Mouse (Mus musculus): ENCODE data around the gene Pik3ip1. TPM values are rescaled to one million over a fixed set of nuclear protein-coding genes. Genes with fewer than 3 reads are reported as not detected.

Gene Pik3ip1
- total RNA-seq (2014; rRNA removed), result 36.2 and 47.8 TPM in 2 replicates
- polyA plus RNA-seq (2015; fragmentation: Nextera tagmentation; extraction: Ambion mirVana), result 30.3 and 37.3 TPM in 2 replicates

DNA sequence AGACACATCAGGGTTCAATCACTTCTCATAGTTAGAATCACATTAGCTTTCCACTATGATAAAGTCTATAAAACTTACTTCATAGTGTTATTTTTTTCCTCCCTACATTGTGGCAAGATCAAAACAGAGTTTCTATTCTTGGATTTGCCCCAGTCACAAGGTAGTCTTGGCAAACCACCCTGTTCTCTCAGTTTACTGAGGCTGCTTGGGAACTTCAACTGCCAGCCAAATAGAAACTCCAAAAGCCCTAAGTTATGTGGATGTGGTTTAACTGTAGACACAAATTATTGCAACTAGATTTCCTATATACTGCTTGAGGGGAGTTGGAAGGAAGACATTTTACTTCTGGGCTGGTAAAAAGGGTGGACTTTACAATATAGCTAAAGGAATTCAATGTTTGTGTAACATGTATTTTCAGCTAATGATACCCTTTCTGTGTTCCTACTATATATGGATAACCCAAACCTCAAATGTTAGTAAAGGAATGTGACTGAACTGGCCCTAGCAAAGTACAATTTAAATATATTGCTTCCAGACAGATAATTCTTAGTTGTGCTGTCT is at the start of gene Pik3ip1:
Gene Pik3ip1, plus strand, starts transcription at position 511 of the 561 bp plus-strand sequence.
- DNase-seq, result no peak
- no peak for TF ChIP-seq CTCF (IDR thresholded peaks at IDR 0.05; ENCODE audit: low read depth)
- H3K9ac ChIP-seq, result peak within 1 kb of the TSS; percentile 81
- no peaks in the 10 kb centered on the region for H3K9me3 ChIP-seq (ENCODE audit: low read length)
- no peaks in the 10 kb centered on the region; the same call in 1 of the 2 replicates for H3K4me1 ChIP-seq (ENCODE audit: insufficient read depth)
- peak within 1 kb of the TSS; percentile 94 for H3K27ac ChIP-seq (ENCODE audit: low read depth, low read length)
- H3K4me2 ChIP-seq (ENCODE audit: low read depth), result peak within 1 kb of the TSS; percentile 100
- H3K4me3 ChIP-seq (ENCODE audit: low read depth, low read length), result peak within 1 kb of the TSS; percentile 65
- no peak for ATAC-seq
- peaks cover 18% of the 10 kb centered on the region for H3K36me3 ChIP-seq (ENCODE audit: insufficient read depth)
- H3K27me3 ChIP-seq (ENCODE audit: insufficient read depth, low read length), result no peaks in the 10 kb centered on the region

DNA sequence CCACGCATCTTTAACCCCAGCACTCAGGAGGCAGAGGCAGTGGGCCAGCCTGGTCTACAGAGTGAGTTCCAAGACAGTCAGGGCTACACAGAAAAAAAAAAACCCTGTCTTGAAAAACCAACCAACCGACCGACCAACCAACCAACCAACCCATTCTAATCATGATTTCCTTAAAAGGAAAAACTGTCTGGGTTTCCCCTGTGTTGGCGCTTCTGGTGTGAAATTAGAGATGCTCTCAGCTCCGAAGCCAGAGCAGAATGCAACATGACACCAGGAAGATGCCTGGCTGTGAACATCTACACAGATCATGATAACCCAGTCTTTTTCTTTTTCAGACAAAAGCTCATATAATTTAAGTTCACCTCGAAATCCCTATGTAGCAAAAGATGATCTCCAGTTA is 47.3 kb upstream of the Pik3ip1 start:
- DNase-seq, result no peak
- no peak overlapping the region for H3K4me2 ChIP-seq (ENCODE audit: low read depth)
- no peaks in the 10 kb centered on the region for H3K36me3 ChIP-seq (ENCODE audit: insufficient read depth)
- no peaks in the 10 kb centered on the region for H3K4me1 ChIP-seq (ENCODE audit: insufficient read depth)
- 86% methylated on average over 6 of the region's 6 CpGs for WGBS
- no peak for TF ChIP-seq CTCF (IDR thresholded peaks at IDR 0.05; ENCODE audit: low read depth)
- no peak overlapping the region for H3K9ac ChIP-seq
- no peak for ATAC-seq
- no peaks in the 10 kb centered on the region for H3K27me3 ChIP-seq (ENCODE audit: insufficient read depth, low read length)
- H3K4me3 ChIP-seq (ENCODE audit: low read depth, low read length), result no peak overlapping the region
- H3K27ac ChIP-seq (ENCODE audit: low read depth, low read length), result no peak overlapping the region
- H3K9me3 ChIP-seq (ENCODE audit: low read length), result no peaks in the 10 kb centered on the region

DNA sequence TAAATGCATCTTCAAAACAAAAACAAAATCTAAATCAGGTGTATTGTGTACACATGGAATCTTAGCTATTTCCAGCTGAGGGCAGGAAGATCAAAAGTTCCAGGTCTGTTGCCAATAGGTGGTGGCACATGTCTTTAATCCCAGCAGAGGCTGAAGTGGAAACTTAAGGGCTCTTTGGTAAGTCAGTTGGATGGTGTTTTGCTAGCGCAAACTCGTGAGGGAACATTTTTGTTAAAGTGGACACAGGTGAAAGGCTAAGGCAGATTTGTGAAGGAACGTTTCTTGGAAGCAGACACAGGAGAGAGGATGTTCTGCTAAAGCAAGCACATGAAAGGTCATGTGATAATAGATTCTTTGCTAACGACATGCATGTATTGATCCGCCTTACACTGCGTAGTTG is 46.6 kb upstream of the Pik3ip1 start:
- ATAC-seq, result no peak
- Histone ChIP-seq H3K4me3 (ENCODE audit: low read depth, low read length) (no peak overlapping the region), H3K27me3 (ENCODE audit: insufficient read depth, low read length) (no peaks in the 10 kb centered on the region), H3K9me3 (ENCODE audit: low read length) (no peaks in the 10 kb centered on the region), H3K27ac (ENCODE audit: low read depth, low read length) (no peak overlapping the region), H3K9ac (no peak overlapping the region), H3K4me2 (ENCODE audit: low read depth) (no peak overlapping the region), H3K4me1 (ENCODE audit: insufficient read depth) (no peaks in the 10 kb centered on the region), H3K36me3 (ENCODE audit: insufficient read depth) (no peaks in the 10 kb centered on the region)
- WGBS, result 90% methylated on average over 6 of the region's 6 CpGs
- DNase-seq, result no peak
- no peak for TF ChIP-seq CTCF (IDR thresholded peaks at IDR 0.05; ENCODE audit: low read depth)

DNA sequence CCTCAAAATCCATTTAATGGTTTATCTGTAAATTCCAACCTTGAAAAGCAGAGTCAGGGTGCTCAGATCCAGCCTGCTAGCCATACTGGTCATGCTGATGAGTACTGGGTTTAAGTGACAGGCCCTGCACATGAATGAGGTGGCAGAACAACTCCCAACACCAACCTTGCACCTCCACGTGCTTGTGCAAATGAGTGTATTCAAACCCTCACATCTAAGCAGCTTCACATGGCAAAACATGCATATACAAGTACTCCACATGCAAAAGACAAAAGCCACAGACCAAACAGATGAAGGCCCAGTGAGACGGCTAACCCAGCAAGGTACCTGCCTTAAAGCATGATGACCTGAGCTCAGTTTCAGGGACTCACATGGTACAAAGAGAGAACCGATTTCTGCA is 44.3 kb upstream of the Pik3ip1 start:
- Histone ChIP-seq H3K9me3 (ENCODE audit: low read length) (no peaks in the 10 kb centered on the region), H3K27me3 (ENCODE audit: insufficient read depth, low read length) (no peaks in the 10 kb centered on the region), H3K4me1 (ENCODE audit: insufficient read depth) (no peaks in the 10 kb centered on the region), H3K27ac (ENCODE audit: low read depth, low read length) (no peak overlapping the region), H3K4me2 (ENCODE audit: low read depth) (no peak overlapping the region), H3K4me3 (ENCODE audit: low read depth, low read length) (no peak overlapping the region), H3K9ac (no peak overlapping the region), H3K36me3 (ENCODE audit: insufficient read depth) (no peaks in the 10 kb centered on the region)
- TF ChIP-seq CTCF (IDR thresholded peaks at IDR 0.05; ENCODE audit: low read depth), result no peak
- WGBS, result 84% methylated on average over 3 of the region's 3 CpGs
- ATAC-seq (no peak), DNase-seq (no peak)

DNA sequence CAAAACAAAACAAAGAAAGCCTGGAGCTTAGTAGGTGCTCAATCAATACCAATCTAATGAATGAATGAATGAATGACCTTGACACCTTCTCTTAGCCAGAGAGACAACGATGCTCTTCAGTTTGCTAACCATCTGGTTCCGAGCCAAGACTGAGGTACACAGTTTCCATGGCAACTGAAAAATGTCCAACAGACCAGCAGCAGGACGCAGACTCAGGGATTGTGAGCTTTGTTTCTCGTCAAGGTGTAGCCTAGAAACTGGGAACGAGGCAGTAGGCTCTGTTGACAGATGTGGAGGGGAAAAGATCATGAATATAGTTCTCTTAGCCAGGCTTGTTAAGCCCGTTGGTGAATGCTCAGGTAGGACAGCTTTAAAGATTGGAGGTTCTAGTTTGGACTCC is 43.1 kb upstream of the Pik3ip1 start:
- H3K36me3 ChIP-seq (ENCODE audit: insufficient read depth), result no peaks in the 10 kb centered on the region
- TF ChIP-seq CTCF (IDR thresholded peaks at IDR 0.05; ENCODE audit: low read depth), result no peak
- 0 out of 2 replicates have a peak, but pooled peaks cover 6% of the 10 kb centered on the region for H3K4me1 ChIP-seq (ENCODE audit: insufficient read depth)
- no peaks in the 10 kb centered on the region for H3K9me3 ChIP-seq (ENCODE audit: low read length)
- H3K27me3 ChIP-seq (ENCODE audit: insufficient read depth, low read length), result no peaks in the 10 kb centered on the region
- no peak overlapping the region for H3K9ac ChIP-seq
- peak; percentile 69 for DNase-seq
- 15% methylated on average over 6 of the region's 6 CpGs for WGBS
- no peak overlapping the region for H3K4me3 ChIP-seq (ENCODE audit: low read depth, low read length)
- no peak overlapping the region for H3K27ac ChIP-seq (ENCODE audit: low read depth, low read length)
- H3K4me2 ChIP-seq (ENCODE audit: low read depth), result no peak overlapping the region
- no peak for ATAC-seq

DNA sequence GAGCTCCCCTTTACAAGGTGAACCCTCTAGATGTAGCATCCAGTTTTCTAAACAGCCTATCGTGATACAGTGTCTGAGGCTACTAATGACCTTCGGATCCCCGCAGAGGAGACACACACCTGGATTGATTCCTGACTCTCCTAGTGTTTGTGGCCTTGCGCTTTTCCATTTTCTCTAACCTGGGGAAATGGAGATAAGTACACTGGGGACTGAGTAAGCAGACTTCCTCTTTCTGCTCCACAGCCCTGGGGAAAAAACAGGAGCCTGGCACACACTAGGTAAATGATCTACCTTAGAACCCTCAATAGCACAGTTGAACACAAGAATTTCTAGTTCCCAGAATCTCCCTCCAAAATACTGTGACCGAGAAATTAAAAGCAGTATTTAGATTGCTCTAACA is 42.3 kb upstream of the Pik3ip1 start:
- H3K27ac ChIP-seq (ENCODE audit: low read depth, low read length), result no peak overlapping the region
- TF ChIP-seq CTCF (IDR thresholded peaks at IDR 0.05; ENCODE audit: low read depth), result no peak
- H3K36me3 ChIP-seq (ENCODE audit: insufficient read depth), result no peaks in the 10 kb centered on the region
- 67% methylated on average over 5 of the region's 5 CpGs for WGBS
- no peaks in the 10 kb centered on the region for H3K27me3 ChIP-seq (ENCODE audit: insufficient read depth, low read length)
- peak overlapping the region; percentile 50; the same call in 1 of the 2 replicates for H3K4me3 ChIP-seq (ENCODE audit: low read depth, low read length)
- peaks cover 6% of the 10 kb centered on the region; the same call in 1 of the 2 replicates for H3K4me1 ChIP-seq (ENCODE audit: insufficient read depth)
- no peaks in the 10 kb centered on the region for H3K9me3 ChIP-seq (ENCODE audit: low read length)
- no peak overlapping the region for H3K9ac ChIP-seq
- ATAC-seq (no peak), DNase-seq (no peak)
- H3K4me2 ChIP-seq (ENCODE audit: low read depth), result peak overlapping the region; percentile 99; the same call in 1 of the 2 replicates

DNA sequence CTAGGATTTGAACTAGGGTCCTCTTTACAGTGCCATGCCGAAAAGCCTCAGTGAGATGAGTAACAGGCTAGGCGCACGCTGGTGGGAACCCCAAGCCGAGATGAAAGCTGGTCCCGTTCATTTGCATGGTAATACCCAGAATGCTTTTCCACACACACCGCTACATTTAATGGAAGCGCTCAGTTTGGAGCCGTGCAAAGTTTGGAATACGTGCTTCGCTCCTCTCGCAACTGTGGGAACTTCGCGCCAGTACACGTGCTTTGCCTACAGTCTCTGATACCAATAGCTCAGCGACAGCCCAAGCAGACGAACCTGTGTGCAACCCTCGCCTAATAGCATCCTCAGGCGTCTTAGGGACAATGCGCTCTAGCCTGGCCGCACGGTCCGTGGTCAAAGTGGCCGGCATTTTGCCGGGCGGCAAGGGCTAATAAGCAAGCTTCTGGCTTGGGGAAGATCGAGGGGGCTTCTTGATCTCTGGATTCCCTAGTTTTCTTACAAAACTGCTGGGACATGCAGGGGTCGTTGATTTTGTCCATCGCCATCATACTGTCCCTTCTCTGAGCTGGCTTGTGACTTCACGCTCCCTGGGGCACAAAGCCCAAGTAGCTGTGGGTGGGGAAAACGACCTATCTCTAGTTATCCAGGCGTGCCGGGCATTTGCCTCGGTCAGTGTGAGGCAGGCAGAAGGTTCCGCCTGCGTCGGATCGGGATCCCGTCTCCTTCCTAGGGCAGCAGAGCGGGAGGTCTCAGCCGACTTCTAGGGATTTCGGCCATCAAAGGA is 41.5 kb upstream of the Pik3ip1 start, which contains the start of gene Patz1:
Gene Patz1, plus strand, starts transcription at position 354 of the 781 bp plus-strand sequence.
- WGBS, result 2% methylated on average over 41 of the region's 41 CpGs

More for the DNA sequence above, 41.5 kb upstream of the Pik3ip1 start, which contains the start of gene Patz1:
- Histone ChIP-seq H3K27ac (ENCODE audit: low read depth, low read length) (peak within 1 kb of the TSS; percentile 100), H3K4me1 (ENCODE audit: insufficient read depth) (peaks cover 14% of the 10 kb centered on the region), H3K9me3 (ENCODE audit: low read length) (no peaks in the 10 kb centered on the region), H3K9ac (peak within 1 kb of the TSS; percentile 97), H3K4me2 (ENCODE audit: low read depth) (peak within 1 kb of the TSS; percentile 99), H3K4me3 (ENCODE audit: low read depth, low read length) (peak within 1 kb of the TSS; percentile 50), H3K36me3 (ENCODE audit: insufficient read depth) (peaks cover 4% of the 10 kb centered on the region; the same call in 1 of the 2 replicates), H3K27me3 (ENCODE audit: insufficient read depth, low read length) (no peaks in the 10 kb centered on the region)
- TF ChIP-seq CTCF (IDR thresholded peaks at IDR 0.05; ENCODE audit: low read depth), result no peak
- DNase-seq (peak; percentile 76), ATAC-seq (peak; percentile 23)
